Mouse (Mus musculus) limb, embryonic 14.5 days (tissue): Measurements from ENCODE around the gene Gm21746. TPM values are rescaled to one million over a fixed set of nuclear protein-coding genes. Genes with fewer than 3 reads are reported as not detected.
"Not testable (repeated sequence)": the region's sequence is repeated elsewhere in the genome, so short reads cannot be mapped to it uniquely, and the experiment has no call there.

Experiments
- ATAC-seq: fragments of 200-750 bp; cut with Nextera tagmentation; 2 replicates; pipeline ENCODE4 v1.8.0; 2017; ENCODE audit warnings: low read depth, moderate number of reproducible peaks, moderate TSS enrichment; ENCODE audit not compliant: low FRiP score
- DNase-seq: peaks from one replicate; pipeline ENCODE4 v3.0.0-alpha.2; 2015; ENCODE audit warnings: low spot score
- H3K27ac ChIP-seq: fragments of 300-500 bp; sonication (generic); replicated peaks from 2 replicates; pipeline ENCODE4 v1.5.1; 2014; ENCODE audit warnings: low read depth, mild to moderate bottlenecking, low read length, moderate library complexity, mixed read lengths
- H3K27me3 ChIP-seq: fragments of 300-500 bp; sonication (generic); 2 replicates; pipeline ENCODE4 v1.6.1; 2014; ENCODE audit warnings: low read length, mixed read lengths; ENCODE audit not compliant: control insufficient read depth, insufficient read depth
- H3K36me3 ChIP-seq: fragments of 300-500 bp; sonication (generic); 2 replicates; pipeline ENCODE4 v1.6.1; 2014; ENCODE audit warnings: mild to moderate bottlenecking, low read length, moderate library complexity, mixed read lengths; ENCODE audit not compliant: control insufficient read depth, insufficient read depth
- H3K4me1 ChIP-seq: fragments of 300-500 bp; sonication (generic); 2 replicates; pipeline ENCODE4 v1.6.1; 2014; ENCODE audit warnings: antibody characterized with exemption, low read length, mixed read lengths; ENCODE audit not compliant: control insufficient read depth, insufficient read depth
- H3K4me2 ChIP-seq: fragments of 300-500 bp; sonication (generic); replicated peaks from 2 replicates; pipeline ENCODE4 v1.6.1; 2014; ENCODE audit warnings: low read depth, mild to moderate bottlenecking, low read length, moderate library complexity; ENCODE audit not compliant: severe bottlenecking
- H3K4me3 ChIP-seq: fragments of 300-500 bp; sonication (generic); replicated peaks from 2 replicates; pipeline ENCODE4 v1.5.1; 2014; ENCODE audit warnings: low read length
- H3K9ac ChIP-seq: fragments of 300-500 bp; sonication (generic); 2 replicates; pipeline ENCODE4 v1.6.1; 2014; ENCODE audit warnings: mild to moderate bottlenecking, low read depth, low read length, moderate library complexity; ENCODE audit not compliant: severe bottlenecking
- H3K9me3 ChIP-seq: fragments of 300-500 bp; sonication (generic); 2 replicates; pipeline ENCODE4 v1.6.1; 2016; ENCODE audit warnings: low read length; ENCODE audit not compliant: control insufficient read depth
- WGBS: fragments of 180-500 bp; shearing (Covaris S2); extraction: QIAGEN DNeasy Blood & Tissue Kit; methylation state at CpG from one replicate; pipeline ENCODE4 v1.1.7; 2014; 5-methylcytosine and 5-hydroxymethylcytosine counted together
- polyA plus RNA-seq, 2 experiments: library from polyadenylated mRNA; depleted of rRNA in 1 of 2; stranded (reverse) in 1 of 2; unstranded in 1 of 2; fragments of >200 nt; fragmentation: Nextera tagmentation in 1 of 2; extraction: Ambion mirVana in 1 of 2; gene quantifications; 2 replicates each; pipeline versions ENCODE4 v1.2.1 to v1.2.3; 2012 to 2014

The Gm21746 gene
- polyA plus RNA-seq (2012; rRNA removed) (not detected in 2 replicates), polyA plus RNA-seq (2014; fragmentation: Nextera tagmentation; extraction: Ambion mirVana) (not detected in 2 replicates)

DNA sequence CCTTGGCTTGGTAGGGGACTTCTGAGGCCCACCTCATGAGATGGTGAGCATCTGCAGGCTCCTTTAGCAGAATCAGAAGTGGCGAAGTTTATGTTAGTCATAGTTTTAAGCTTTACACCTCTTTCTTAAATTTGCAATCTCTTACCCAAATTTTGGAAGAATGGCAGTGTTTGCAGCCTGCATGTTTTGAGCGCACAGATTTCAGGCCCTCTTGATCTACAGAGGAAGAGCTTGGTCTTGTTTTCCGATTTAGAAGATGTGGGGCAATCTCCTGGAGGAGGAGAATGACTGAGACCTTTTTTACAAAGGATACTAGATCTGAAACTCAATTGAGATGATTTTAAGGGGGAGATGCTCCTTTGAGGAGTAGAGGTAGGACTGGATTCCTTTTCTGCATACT lies at the start of gene Gm21746:
Gene Gm21746, minus strand, starts transcription at position 101 of the 400 bp plus-strand sequence.
- H3K4me3 ChIP-seq, H3K4me2 ChIP-seq, H3K9ac ChIP-seq, H3K27ac ChIP-seq, H3K27me3 ChIP-seq, DNase-seq, H3K36me3 ChIP-seq, ATAC-seq, H3K4me1 ChIP-seq, H3K9me3 ChIP-seq: not testable (repeated sequence)
- 71% methylated on average over 2 of the region's 3 CpGs for WGBS

DNA sequence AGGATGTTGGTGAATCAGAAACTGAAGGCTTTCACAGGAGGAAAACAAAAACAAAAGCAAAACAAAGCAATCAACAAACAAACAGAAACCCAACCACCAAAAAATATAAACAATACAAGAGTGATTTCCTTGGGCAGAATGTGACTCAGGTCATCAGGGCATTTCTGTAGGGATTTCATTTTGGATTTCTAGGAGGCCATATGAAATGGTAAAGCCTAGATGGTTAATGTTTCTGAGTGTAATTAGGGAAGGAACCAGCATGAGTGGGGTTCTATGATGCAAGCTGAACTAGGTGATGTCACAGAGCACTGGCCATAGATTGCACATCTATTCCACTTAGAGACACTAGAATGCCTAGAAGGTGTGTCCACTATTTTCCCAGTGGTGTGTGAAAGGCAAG lies 29.0 kb upstream of the Gm21746 start, which contains the start of gene Gm20873:
Gene Gm20873, plus strand, starts transcription at position 301 of the 400 bp plus-strand sequence.
- not testable (repeated sequence) for H3K36me3 ChIP-seq, DNase-seq, H3K4me2 ChIP-seq, H3K4me1 ChIP-seq, H3K27ac ChIP-seq, H3K27me3 ChIP-seq, H3K9ac ChIP-seq, ATAC-seq, H3K4me3 ChIP-seq, H3K9me3 ChIP-seq

Other genes starting within 250 kb of the Gm21746 start
- gene Gm20873, start 29.1 kb upstream of the Gm21746 start, polyA plus RNA-seq (2012; rRNA removed), result not detected in 2 replicates
- not detected in 2 replicates for gene Gm20873, start 29.1 kb upstream of the Gm21746 start, polyA plus RNA-seq (2014; fragmentation: Nextera tagmentation; extraction: Ambion mirVana)